17 mouse cellular contexts compared by ENCODE assay signal in the genomic region with DNA sequence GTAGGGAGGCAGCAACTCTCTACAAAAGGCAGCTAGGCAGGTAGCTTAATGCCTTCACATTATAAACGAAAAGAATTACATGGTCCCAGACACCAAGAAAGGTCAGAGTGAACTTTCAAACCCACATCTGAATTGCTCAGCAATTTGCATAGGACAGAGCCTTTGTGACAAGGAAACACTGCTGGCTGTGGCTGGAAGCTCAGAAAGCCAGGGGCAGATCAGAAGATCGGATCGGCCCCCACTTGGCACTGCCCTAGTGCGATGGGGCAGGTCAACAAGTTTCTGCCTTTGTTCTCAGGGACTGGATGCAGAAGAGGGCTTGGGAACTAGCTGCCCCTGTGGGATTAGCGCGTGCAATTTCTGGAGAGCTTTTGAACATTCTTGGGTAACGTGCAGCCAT.
DNase-seq lines count a peak whose midpoint lies in the region; ATAC-seq and TF ChIP-seq lines count a peak whose summit lies in the region.
"Had no signal": no experiment of that assay in that cellular context is flagged by ENCODE, and none has a peak within 500 bp of the region (broad histone marks: within the 10 kb centered on the region; RNA-seq: fewer than 3 reads in every experiment).

No protein-coding gene starts in this region.

- 0 out of 2 replicates have a peak, but pooled peaks cover 3% of the 10 kb centered on the region for H3K4me1 ChIP-seq in kidney, embryonic 15.5 days
- no peaks in the 10 kb centered on the region for H3K4me1 ChIP-seq in hindbrain, embryonic 16.5 days (ENCODE audit: control insufficient read depth, insufficient read depth, low read depth, low read length)

- H3K9ac ChIP-seq in kidney, embryonic 15.5 days: no peak overlapping the region
- H3K9ac ChIP-seq in hindbrain, embryonic 16.5 days (ENCODE audit: low read depth, low read length): no peak overlapping the region

- TF ChIP-seq CTCF in brain, embryonic 14.5 days (IDR thresholded peaks at IDR 0.05; ENCODE audit: borderline replicate concordance, extremely low read depth, insufficient read depth, insufficient read length): no peak

- 65% methylated on average over 7 of the region's 7 CpGs for WGBS in kidney, embryonic 15.5 days
- WGBS in hindbrain, embryonic 16.5 days: 37% methylated on average over 7 of the region's 7 CpGs

- ATAC-seq in kidney, embryonic 15.5 days (replicated peaks; ENCODE audit: low FRiP score): no peak
- ATAC-seq in hindbrain, embryonic 16.5 days: no peak; the same call in 1 of the 2 replicates
- ATAC-seq in activated CD4-positive, CD25-positive, alpha-beta regulatory T cell, adult 4 months: no peak
- ATAC-seq: Patski had no signal

- no peaks in the 10 kb centered on the region for H3K36me3 ChIP-seq in kidney, embryonic 15.5 days
- H3K36me3 ChIP-seq in hindbrain, embryonic 16.5 days (ENCODE audit: control insufficient read depth, insufficient read depth, low read length): no peaks in the 10 kb centered on the region

- TF ChIP-seq POLR2A in brain, embryonic 14.5 days (IDR thresholded peaks at IDR 0.05; ENCODE audit: borderline replicate concordance, extremely low read depth, insufficient read depth, insufficient read length, poor library complexity, severe bottlenecking): no peak

- H3K4me3 ChIP-seq in kidney, embryonic 15.5 days (replicated peaks): no peak overlapping the region
- H3K4me3 ChIP-seq in hindbrain, embryonic 16.5 days (ENCODE audit: low read length): no peak overlapping the region
- H3K4me3 ChIP-seq: layer of hippocampus, adult 2 months had no signal

- H3K27ac ChIP-seq in kidney, embryonic 15.5 days: 0 out of 2 replicates have a peak overlapping the region, but pooled peaks have one; percentile 3
- peak overlapping the region; percentile 36 for H3K27ac ChIP-seq in hindbrain, embryonic 16.5 days (ENCODE audit: low read depth, low read length)
- H3K27ac ChIP-seq: layer of hippocampus, adult 2 months had no signal

- no peaks in the 10 kb centered on the region for H3K9me3 ChIP-seq in kidney, embryonic 15.5 days (replicated peaks)
- no peaks in the 10 kb centered on the region for H3K9me3 ChIP-seq in hindbrain, embryonic 16.5 days (ENCODE audit: control insufficient read depth, low read length)

- no peak overlapping the region for H3K4me2 ChIP-seq in kidney, embryonic 15.5 days
- no peak overlapping the region for H3K4me2 ChIP-seq in hindbrain, embryonic 16.5 days (ENCODE audit: low read length)
- H3K4me2 ChIP-seq: heart, embryonic 11.5 days had no signal

- no peaks in the 10 kb centered on the region for H3K27me3 ChIP-seq in kidney, embryonic 15.5 days
- H3K27me3 ChIP-seq in hindbrain, embryonic 16.5 days (replicated peaks; ENCODE audit: control insufficient read depth, insufficient read depth, low read length): no peaks in the 10 kb centered on the region

- DNase-seq in kidney, postnatal 10 days: no peak
- peak; percentile 30 for DNase-seq in ES-CJ7 (ENCODE audit: low read depth, low spot score)
- DNase-seq in brain, embryonic 14.5 days (ENCODE audit: low read depth): peak; percentile 39
- no peak for DNase-seq in adipocyte (ENCODE audit: low spot score)
- DNase-seq: cerebellum, postnatal 36 days; heart, postnatal 14 days; left cerebral cortex, postnatal 4 days; lung, adult 2 months; lung, postnatal 36 days; retina, postnatal 1 day; thymus, postnatal 4 days had no signal

Comparison
In these comparisons a context has a peak if more than half of its experiments do, and no peak if none do; other contexts are left out.
1. DNase-seq: peak in ES-CJ7 (single experiment) and brain, embryonic 14.5 days (single experiment); none in kidney, postnatal 10 days (single experiment) and adipocyte (single experiment).